Mouse (Mus musculus) thymus, postnatal 10 days (tissue): ENCODE measurements at regions not wholly inside any gene's neighbourhood (a gene's known extent, or its start where the extent isn't known, plus 50 kb on each side); places are given as distances from the start of the nearest gene placed in this dataset.

ENCODE experiments used
- DNase-seq, 2 experiments: peaks; one replicate each; pipeline ENCODE4 v3.0.0; 2021; ENCODE audit warnings: low spot score in 2 of 2

DNA sequence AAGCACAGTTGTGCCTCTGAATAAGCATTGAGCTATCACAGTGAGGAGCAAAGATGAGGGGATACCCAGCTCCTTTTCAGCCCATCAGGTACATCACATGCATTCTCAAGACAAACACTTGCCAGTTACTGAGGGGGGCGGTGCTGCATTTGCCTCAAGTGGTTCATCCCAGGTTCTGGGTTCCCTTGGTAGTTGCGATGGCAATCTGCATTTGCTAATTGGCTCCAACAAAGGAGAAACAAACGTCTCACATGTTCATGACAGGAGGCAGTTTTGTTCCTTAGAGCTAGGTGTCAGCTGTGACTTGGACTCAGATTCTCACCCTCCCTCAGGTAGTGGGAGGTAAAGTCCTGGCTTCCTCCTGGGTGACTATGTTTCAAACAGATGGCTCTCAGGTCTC is 425.5 kb downstream of the 1810013L24Rik start:
- DNase-seq, result no peak

DNA sequence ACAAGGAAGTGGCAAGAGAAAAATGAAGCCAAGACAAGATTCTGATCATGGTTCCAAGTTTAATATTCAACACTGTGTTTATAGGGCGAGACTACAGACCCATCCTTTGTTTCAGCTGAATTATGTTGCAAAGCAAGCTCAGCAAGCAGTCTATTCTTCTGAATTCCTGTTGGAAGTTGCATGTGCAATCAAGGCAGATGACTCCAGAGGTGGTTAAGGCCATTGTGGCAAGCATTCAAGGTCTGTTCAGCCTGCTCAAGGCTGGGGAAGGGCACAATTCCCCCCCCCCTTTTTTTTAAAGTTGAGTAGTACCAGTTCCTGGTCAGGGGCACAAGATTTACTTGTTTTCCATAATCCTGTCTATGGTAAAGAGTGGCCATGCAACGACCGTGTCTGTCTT is 431.1 kb downstream of the 1810013L24Rik start:
- DNase-seq, result no peak

DNA sequence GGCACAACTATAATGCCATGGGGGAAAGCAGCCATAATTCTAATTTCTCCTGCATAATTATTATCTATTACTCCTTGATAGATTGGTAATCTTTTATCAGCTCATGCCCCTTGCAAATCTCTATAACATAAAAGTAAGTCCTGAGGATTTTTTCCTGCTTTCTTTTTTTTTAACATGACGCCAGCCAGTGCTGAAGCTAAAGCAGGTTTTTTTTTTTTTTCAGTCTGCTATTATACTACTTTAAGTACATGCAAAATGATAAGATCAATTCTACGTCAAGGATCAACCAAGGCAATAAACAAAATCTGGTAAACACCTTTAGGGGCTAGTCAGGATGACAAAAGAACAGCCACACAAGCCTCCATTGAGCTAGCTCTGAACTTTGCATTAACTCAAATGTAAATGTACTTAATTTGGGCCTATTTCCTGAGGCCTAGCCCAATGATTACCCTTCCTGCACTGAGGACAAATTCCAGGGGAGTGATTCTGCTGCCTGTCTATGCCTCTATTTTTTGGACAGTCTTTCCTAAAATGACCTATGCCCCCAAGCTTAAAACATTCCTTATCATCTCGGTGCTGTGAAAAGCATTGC is 434.8 kb downstream of the 1810013L24Rik start:
- no peak for DNase-seq

DNA sequence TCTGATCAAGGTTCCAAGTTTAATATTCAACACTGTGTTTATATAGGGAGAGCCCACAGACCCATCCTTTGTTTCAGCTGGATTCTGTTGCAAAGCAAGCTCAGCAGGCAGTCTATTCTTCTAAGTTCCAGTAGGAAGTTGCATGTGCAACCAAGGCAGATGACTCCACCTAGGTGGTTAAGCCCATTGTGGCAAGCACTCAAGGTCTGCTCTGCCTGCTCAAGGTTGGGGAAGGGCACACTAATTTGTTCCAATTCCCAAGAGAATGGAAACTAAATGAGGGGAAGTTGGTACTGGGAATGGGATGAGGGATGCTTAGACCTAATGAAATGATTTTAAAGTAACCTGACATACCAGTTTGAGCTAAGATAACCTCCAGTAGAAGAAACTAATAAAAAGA is 437.3 kb downstream of the 1810013L24Rik start:
- no peak for DNase-seq

DNA sequence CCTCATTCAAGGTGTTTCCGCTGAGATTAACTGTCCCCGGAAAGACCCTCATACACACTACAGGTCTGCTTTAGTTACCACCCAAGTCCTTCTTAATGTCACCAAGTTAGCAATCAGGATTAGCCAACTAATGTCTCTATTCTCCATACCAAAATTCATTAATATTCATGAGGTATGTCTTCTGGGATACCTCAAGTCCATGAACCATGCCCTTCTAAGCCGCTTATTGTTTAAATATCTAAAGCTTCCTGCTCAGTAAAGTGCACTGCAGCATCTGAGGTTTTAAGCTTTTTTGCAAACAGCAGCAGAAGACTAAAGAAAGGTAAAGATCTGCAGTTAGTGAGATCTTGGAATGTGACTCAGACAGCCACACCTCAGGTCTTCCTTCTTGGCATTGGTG is 440.2 kb downstream of the 1810013L24Rik start:
- no peak for DNase-seq

DNA sequence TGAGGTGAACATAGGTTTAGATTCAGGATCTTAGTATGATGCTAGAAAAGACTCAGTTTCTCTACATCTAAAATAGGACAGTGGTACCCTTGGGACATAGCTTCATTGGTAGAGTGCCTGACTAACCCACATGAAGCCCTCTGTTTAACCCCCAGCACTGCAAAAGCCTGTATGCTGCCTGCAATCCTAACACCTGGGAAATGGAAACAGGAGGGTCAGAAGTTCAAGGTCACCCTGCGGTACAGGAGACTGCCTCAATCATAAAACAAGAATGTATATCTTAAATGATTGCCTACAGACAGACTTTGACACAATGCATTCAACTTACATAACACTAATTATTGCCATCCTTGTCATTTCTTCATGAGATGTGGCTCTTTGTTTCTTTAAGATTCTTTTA is 440.8 kb downstream of the 1810013L24Rik start:
- DNase-seq, result no peak

DNA sequence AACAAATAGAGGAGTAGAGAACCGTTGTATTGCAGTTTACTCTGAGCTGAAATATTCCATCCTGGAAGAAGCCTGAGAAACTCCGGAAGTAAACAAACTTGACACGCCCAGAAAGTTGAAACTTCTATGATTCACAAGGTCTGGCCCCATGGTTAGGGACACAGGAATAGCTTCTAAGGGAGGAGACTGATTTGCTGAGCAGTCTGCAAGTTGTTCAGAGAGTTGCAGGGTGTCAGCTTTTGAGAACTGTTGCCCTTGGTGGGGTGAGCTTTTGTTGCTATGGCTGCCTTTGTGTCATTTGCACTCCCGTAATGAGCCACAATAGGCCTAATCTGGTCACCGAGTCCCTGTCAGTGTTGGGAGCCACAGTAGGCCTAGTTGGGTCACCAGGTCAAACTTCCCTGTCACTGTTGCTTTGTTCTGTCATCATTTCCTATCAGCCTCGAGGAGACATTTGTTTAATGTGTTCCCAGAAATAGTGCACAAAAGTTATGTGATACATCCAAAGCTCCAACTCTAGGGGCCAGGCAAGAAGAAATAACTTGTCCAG is 443.9 kb downstream of the 1810013L24Rik start:
- DNase-seq, result no peak

DNA sequence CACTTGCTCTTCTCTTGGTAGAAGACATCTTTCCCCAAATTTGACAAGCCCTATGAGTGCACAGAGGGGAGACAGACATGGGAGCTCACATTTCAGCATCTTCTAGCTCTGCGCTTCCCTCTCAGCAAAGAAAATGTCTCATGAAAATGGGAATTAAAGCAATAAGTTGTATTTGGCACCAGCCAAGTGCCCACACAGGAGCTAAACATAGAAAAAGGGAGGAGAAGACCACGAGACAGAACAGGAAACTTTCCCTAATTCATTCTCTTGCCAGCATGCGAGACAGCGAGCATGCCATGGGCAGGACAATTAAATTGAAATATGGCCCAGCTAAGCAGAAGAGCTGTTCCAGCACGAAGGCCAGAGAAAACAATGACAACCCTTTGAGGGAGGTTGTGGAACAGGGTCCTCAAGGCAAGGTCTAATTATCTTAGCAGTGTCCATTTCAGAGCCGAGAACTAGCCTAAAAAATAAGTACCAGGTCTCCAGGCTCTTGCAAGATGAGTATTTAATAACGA is 444.7 kb downstream of the 1810013L24Rik start:
- no peak for DNase-seq

DNA sequence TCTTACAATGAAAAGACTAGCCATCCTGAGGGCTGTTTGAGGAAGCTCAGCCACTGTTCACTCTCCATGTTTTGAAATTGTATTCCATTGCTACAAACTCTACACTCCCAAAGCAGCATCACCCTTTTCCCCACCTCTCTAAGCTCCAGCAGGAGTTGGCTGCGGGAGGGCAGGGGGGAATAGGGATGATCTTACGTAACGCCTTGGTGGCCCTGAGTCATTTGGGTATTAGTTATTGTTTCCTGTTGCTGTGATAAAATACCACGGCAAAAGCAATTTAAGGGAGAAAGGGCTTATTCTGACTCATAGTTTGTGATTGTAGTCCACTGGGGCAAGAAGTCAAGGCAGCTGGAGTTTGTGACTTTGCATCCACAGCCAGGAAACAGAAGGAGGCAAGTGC is 445.5 kb downstream of the 1810013L24Rik start:
- DNase-seq, result no peak

DNA sequence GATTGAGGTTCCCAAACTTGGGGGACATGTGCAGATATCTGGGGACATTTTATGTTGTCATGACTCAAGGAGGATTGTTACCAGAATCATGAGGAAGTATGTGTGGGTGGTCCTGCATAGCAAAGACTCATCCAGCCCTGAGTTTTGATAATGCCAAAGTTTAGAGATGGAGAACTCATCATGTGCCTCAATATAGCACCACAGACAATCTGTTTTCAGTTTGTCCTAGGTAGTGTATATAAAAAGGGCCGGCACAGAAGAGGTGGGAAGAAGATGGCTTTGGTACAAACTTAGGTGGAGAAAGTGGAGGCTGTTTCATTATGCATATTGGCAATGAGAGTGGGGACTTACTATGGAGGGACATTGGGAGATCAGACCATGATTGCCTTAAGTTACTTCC is 447.2 kb downstream of the 1810013L24Rik start:
- no peak for DNase-seq

DNA sequence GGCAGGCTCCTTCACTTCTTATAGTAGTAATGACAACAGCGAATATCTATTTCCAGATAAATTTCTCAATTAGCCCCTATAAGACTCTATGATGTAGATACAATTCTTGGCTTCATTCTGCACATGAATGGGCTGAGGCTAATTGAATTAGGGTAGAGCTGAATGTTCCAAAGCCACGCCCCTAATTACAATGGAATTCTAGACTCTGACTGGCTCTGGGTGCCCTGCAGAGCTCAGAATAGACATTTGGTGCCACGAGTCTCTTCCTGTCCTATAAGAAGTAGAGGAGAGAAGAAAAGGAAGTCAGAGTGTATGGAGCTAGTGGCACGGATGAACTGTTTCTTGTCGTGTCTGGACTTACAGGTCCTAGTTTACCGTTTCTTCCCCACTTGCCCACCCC is 449.8 kb downstream of the 1810013L24Rik start:
- DNase-seq, result no peak

DNA sequence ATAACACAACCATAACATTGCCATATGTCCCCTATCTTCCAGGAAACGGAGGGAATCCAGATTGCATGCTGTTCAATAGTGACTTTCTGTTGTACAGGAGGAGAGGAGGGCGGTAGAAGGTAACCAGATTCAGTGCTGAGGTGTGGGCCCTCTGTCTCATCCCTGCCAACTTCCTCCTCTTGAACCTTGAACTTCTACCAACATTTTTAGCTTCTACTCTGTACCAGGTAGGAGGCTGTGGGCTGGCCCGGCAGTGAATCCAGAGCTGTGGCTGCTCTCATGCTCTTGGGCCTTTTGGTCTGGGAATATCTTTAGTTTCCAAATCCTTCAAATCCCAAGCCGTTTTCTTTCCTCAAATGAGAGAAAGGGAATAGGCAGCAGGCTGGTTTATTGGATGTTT is 450.5 kb downstream of the 1810013L24Rik start:
- DNase-seq, result no peak

DNA sequence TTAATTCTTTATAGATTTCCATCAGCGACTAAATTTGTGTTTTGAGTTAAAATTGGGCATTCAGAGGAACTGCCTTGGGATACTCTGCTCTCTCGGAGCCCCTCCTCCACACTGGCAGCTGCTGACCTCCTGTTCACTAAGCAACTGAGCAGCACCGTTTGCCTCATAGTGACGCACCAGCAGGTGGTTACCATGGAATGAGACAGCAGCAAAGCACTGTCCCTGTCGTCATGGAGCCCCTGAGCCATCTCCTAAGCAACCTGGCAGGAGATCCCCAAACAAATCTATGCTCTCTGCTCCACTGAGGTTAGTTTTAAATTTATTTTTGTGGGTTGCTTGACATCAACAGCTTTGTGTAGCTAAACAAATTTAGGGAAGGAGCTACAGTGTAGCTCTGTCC is 451.0 kb downstream of the 1810013L24Rik start:
- no peak for DNase-seq

DNA sequence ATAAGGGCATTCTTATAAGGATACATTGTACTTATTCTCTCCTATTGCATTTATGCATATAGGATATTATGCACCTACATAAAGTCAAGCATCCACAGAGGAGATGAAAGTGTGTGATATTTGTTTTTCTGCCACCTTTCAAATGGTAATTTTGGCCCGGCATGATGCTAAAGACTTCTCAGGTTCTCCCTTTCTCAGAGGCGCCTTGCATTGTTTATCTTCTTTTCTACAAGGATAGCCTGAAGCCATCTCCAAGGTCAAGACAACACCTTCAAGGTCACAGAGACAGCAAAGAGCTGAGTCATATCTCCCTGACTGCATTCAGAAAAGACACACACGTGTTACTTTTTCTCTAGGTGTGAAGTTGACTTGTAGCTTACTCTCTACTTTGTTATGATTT is 454.5 kb downstream of the 1810013L24Rik start:
- no peak for DNase-seq

DNA sequence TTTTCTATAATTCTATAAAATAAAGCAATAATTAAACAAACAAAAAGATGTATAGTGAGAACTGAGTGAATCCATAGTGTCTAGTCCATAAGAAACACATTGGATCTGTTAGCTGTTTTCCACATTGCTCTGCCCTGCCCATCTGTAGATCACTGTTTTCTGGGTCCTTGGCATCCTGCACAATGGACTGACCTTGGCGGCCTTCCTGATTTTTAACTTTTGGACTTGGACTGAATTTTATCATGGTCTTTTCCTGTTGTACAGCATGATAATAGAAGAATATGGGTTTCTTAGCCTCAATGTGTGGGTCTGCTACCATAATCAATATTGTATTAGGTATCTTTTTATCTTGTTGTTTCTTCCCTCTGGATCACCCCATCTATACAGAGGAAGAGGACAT is 456.0 kb downstream of the 1810013L24Rik start:
- DNase-seq, result no peak

DNA sequence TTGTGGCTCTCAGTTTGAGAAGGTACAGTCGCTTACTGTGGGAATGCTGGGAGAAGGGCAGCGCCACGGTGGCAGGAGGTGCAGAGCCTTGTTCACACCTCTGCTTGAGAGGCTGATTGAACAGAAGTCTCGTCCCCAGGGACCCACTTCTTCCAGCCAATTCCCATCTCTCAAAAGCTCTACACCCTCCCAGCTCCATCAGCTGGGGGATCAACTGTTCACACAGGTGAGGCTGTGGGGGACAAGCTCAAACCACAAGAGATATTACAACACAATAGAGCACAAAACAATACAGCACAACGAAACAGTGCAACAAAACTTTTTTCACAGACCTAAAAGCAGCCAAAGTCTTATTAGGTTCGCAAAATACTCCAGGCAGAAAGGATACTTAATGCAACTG is 457.7 kb downstream of the 1810013L24Rik start:
- DNase-seq, result no peak

DNA sequence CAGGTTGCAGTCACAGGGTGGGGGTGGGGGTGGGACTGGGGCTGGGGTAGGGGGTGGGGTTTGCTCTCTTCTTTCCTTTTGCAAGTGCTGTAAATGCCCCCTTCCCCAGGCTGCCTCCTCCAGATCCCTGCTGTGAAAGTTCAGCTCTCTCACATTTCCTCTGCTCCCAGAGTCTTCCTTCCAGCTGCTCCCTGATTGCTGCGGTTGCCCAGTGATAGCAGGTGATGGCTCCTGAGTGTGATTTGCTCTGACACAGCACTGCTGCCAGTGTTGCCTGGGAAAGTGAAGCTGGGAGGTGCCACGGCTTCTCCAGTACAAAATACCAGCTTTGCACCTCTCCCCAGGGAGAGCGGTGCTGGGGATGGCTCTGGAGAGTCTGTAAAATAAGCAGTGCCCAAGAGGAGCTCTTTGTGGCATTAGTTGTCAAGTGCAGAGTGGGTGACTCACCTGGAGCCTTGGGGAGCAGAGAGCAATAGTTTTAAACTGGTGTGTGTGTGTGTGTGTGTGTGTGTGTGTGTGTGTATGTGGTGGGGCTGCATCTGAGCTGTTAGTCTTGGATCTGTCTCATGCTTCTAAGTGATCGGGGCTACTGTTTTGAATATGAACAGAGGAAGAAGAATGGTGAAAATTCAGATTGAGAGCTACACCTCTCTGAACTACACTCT is 461.6 kb downstream of the 1810013L24Rik start:
- DNase-seq, result no peak

DNA sequence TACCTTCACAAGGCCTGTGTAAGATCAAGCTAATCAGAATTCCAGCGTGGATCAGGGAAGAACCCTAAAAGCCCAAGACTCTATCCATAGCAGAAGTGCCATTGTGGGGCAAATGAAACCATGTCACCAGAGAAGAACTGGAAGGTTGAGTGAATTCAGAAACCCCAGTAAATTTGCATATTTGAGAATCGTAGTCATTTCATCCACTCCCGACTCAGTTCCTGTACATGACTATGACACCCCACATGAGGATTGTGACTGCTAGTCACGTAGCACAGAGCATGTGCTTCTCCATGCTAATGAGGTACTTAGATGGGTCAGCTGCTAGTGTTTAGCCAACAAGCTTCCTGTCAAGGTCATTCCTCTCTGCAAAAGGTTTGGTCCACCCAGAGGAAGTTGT is 473.2 kb downstream of the 1810013L24Rik start:
- DNase-seq, result no peak

DNA sequence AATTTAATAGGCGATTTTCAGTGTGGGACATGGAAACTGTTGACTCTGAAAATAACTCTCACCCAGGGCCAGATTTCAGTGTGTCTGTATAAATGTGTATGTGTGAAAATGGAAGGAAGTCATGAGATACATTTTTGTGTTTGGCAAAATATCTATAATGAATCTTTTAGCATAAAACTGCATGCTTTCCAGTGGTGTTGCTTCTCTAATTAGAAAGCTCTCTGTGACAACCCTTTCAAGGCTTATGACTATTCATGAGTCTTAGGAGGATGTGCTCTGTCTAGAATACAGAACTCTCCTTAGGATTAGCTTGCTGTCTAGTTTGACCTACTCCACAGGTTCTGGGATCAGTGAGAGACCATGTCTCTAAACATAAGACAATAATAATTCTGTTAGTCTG is 474.2 kb downstream of the 1810013L24Rik start:
- no peak for DNase-seq

DNA sequence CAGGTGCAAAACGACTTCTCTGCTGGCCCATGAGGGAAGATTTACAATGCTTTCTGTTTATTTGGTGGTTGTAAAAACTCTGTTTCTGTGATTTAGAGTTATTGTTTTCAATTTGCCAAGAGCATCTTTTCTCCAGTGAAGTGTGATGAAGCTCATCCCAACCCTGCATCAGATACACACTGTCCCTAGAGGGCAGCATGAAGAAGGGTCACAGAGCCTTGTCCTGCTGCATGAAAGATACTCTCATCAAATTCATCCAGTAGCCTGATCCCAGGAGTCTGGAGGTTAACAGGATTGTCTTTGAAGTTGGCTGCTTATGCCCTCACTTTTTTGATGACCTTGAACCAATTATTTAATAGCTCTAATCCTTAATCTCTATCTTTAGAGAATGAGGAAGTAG is 480.8 kb downstream of the 1810013L24Rik start:
- no peak for DNase-seq

DNA sequence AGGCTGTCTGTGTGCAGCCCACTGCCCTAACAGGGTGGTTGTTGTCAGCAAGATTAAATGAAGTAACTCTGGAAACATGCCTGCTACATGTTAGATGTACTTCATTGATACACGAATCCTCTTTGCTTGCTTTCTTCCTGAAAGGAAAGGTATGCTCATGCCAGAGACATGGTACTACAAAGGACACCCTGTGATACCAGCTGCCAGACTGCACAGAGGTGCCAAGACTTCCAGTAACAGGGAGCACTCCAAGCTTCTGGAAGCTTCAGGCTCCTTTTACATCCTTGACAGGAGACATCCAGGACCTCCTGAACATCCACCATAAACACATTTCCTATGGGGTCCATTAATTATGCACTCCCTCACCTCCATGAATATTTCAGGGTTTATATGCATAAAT is 505.7 kb downstream of the 1810013L24Rik start:
- DNase-seq, result no peak

DNA sequence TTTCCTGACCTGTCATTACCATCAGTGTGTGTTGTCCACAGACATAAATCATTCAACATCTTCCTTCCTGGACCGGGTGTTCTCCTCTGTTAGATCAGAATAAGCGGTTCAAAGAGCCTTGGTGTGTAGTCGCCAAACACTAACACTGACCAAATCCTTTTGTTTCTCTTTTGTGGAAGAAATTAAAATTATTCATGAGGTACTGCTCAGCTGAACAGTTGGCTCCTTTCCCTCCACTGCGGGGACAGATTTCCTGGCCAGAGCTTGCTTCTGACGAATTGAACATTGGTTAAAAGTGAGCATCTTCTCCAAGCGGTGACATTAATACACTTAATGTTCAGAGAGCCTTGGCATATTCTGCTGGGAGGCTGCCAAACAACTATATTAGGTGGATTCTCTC is 506.2 kb downstream of the 1810013L24Rik start:
- DNase-seq, result no peak

DNA sequence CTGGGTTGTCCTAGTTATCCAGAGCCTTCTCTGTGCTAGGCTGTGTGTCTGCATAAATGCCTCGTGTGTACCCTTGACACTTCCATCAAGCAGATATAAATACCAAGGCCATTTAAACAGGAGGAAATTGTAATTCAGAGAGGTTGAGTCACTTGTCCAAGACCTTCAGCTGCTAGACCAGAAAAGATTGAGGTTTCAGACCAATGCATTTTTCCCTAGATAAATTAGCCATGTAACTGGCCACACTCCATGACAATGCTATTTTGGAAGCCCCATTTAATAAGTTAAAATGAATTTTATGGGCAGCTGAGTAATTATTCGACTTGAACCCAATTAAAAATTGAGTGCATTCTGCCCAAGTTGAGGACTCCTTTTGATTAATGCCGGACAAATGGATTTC is 509.6 kb downstream of the 1810013L24Rik start:
- no peak for DNase-seq
